Mouse (Mus musculus) embryo, embryonic 10.5 days (tissue): ENCODE data around the gene Gga3.

Source experiments
- DNase-seq: peaks from one replicate; pipeline ENCODE4 v3.0.0-alpha.2; 2015; ENCODE audit warnings: low spot score

The Gga3 gene

DNA sequence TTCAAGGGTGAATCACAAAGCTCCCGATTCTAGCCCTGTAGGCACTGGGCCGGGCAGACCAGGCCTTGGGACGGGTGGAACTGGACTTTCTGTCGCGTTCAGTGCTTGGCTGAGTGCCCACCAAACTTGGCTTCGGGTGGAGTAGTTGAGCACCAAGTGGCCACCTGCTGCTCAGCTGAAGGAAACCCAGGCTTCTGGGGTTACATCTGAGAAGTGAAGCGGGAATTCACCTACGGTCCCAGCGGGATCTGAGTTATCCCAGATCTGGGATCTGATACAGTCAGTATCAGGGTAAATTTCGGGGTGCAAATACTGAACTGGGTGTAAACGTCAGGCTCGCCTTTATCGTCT is 8.2 kb upstream of the Gga3 start:
- DNase-seq = no peak

DNA sequence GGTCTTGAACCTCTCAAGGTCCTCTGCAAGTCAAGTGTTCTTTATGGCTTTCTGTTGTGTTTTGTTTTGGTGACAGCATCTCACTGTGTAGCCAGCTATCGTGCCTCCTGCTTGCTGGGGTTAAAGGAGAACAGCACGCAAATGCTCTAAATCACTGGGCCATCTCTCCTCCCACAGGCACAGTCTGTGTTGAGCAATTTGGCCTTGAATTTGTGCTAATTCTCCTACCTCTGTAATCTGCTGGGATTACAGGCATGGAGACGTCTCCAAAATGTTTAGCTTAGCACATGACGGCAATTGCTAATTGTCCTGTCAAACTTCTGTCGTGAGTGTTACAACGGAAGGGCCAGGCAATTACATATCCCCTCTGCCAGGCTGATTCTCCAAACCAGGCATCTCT is 7.3 kb upstream of the Gga3 start:
- DNase-seq = no peak

DNA sequence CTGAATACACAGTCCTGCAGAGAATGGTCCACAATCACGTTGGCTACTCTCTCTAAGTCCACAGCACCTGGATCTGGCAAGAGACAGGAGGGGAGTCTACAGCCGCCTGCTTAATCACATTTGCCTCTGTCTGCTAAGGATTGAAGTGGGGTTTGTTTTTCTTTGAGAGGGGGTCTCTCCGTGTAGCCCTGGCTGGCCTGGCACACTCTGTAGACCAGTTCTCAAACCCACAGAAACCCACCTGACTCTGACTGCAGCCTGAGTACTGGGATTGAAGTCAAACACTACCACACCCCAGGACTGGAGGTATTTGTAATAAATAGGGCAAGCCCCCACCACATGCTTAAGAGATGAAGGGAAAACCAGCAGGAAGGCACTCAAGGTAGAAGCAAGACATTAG is 5.7 kb upstream of the Gga3 start:
- no peak for DNase-seq

DNA sequence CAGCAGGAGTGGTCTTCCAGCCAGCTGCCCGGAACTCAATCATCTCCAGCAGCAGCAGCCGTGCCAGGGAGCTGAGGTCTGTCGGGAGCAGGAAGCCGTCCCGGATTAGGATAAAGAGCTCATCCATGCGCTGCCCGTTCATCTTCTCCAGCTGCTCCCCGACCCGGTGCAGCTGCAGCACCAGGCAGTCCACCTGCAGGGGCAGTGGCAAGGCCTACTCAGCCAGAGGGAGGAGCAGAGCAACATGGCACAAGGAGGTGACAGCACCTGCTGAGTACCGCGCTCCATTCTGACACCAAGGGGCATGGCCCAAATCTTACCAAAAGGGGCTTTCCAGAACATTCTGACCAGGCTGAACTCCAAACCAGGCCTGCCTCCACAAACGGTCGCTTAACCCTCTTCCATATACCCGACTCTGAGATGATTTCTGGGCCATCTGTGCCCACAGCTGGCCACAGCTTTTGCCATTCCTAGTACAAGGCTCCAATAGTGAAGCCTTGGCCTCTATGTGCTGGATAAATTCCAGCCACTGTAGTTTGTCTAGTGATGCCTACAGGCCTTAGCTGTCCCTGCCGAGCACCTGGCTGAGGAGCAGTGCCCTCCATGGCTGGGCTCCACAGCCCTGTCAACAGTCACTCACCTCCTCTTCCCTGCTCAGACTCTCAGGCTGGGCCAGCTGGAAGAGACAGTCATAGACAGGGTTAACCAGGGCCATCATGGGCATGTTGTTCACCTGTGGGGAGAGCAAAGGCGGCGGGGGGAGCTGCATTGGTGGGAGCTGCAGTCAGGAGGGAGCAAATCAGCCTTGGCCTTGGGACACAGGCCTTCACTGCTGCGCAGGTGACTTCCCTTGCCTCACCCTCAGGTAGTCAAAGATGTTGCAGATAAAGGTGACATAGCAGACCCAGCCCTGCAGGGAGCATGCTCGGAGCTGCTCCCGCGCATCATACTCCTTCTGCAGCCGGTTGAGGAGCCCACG is 4.9 kb upstream of the Gga3 start:
- no peak for DNase-seq

DNA sequence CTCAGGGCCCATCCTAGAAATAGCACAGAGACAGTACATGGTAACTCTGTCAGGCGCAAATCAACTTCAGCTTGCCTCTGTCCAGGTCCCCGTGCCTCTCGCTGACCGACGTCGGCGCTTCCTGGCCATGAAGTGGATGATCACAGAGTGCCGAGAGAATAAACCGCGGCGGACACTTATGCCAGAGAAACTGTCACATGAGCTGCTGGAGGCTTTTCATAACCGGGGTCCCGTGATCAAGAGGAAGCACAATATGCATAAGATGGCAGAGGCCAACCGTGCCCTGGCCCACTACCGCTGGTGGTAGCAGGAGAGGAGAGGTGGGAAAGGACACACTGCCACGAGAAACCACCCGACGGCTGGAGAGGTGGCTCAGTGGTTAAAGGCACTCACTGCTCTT is 2.9 kb upstream of the Gga3 start:
- no peak for DNase-seq

DNA sequence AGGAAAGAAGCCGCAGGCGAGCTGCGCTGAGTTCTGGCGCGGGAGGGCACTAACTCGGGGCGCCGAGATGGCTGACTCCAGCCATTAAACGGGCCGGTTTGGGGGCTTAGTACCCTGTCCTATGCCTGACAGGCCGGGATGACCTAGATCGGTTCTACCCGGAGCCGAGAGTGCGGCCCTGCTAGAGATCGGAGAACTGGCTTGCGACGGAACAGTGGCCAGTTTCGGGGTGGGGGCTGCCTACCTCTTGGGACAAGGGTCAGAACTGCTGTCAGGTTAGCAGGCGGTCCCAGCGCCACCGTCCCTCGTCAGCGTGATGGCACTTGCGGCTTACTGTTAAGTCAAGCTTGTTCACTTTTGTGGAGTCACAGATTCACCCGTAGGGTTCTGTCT is 449 bp upstream of the Gga3 start:
- no peak for DNase-seq

- DNase-seq = peak; percentile 14
Observed at GRCm38 (mm10) chr11:115603128-115603475, 749 bp downstream of the Gga3 start.

DNA sequence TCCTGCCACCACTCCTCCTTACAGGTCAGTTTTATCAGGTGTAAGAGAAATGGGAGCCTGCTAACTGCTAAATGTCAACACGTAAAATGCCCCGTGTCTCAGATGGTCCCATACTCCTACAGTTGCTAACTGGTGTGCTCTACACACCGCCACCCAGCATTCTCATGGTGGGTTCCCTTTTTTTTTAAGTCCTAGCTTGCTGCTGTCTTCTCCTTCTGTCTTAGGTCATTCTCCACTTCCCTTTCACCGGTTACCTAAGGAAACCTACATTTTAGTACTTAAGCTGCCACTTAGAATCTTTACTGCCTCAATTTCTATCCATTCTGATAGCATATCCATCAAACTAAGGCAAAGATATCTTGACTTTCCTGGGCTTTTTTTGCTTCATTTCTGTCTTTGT is 2.7 kb downstream of the Gga3 start:
- no peak for DNase-seq

- no peak for DNase-seq
Observed at GRCm38 (mm10) chr11:115600743-115601142, 3.1 kb downstream of the Gga3 start.

DNA sequence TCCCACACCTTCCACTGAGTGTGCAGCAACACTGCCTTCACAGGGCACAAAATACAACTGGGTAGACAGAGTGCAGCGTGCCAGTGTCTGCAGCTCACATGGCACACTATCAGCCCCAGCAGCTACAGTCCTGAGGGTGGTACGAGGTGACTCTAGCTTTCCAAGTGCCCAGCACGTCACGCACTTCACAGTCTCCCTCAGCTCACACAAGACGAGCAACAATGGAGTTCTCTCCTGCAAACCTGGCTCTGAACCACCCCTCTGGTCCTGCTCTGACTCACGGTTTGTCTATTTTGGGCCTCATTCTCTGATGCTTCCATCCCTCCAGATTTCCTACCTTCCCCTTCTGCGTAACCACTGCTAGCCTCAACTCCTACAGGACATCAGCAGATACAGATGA is 4.1 kb downstream of the Gga3 start:
- no peak for DNase-seq

DNA sequence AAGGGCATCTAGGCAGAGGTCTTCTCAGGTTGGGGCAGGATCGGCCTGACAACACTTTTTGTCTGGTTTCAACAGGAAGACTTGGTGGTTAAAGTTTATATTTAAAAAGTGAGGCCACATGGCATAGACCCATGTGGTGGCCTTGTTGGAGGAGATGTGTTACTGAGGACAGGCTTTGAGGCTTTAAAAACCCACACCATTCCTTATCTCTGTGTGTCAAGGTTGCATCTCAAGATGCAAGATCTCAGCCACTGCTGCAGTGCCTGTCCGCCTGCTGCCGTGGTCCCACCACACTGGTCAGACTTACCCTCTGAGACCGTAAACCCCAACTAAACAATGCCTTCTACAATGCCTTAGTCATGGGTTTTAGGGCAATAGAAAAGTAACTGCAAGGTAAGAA is 5.5 kb downstream of the Gga3 start:
- no peak for DNase-seq

GRCm38 (mm10) chr11:115595209-115595608 is 8.6 kb downstream of the Gga3 start:
- DNase-seq = no peak

DNA sequence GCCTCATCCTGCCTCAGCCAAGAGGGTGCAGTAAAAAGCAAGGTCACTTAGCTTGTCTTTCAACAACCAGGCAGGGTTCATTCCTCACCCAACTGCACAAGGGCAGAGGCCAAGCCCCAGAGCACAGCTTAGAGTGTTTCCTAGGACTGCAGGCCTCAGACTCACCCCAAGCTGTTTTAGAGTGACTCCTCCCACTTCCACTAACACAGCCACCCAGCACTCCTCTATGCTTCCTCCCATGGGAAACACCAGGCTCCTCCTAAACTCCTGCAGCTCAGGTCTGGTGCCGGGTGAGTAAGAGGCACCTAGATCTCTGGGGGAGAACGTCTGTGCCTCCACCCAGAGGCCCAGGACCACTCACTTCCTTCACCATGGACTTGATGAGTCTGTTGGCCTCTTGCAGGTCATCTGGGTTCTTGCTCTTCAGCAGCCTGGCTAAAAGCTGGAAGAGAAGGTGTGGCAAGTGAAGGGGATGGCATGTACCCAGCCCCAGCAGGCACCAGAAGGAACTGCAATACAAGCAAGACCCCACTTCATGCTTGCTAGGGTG is 13.2 kb downstream of the Gga3 start:
- no peak for DNase-seq

DNA sequence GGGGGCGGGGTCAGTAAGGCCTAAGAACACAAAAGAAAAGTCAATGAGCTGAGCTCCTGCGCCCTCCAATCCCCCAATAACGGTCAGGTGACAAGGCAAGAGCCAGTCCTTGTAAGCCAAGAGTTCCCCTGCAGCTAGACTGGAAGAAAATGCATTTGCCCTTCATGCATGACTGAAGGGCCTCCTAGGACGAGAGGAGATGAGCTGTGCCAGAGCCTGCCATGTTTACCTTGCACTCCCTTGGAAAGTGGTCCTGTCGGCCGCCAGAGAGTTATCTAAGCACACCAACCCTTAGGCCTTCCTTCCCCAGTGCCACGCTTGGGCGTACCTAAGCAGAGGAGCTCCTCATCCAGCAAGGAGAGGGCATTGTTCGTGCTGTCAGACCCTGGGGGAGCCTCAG is 15.9 kb downstream of the Gga3 start:
- DNase-seq = no peak

DNA sequence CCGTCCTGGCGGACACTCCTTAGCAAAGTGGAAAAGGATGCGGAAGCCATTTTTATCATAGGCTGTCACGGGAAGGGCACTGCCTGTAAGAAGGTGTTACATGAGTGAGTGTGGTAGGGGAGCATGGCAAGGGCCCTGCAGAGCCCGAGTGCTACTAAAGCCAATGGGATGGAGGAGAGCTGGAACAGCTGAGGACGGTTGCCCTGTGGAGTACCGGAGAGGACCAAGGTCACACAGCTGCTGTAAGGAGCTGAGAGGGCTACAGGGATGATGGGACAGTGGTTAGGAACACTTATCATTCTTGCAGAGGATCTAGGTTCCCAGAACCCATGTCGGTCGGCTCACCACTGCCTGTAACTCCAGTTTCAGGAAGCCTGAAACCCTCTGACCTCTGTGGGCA is 17.4 kb downstream of the Gga3 start:
- no peak for DNase-seq

DNA sequence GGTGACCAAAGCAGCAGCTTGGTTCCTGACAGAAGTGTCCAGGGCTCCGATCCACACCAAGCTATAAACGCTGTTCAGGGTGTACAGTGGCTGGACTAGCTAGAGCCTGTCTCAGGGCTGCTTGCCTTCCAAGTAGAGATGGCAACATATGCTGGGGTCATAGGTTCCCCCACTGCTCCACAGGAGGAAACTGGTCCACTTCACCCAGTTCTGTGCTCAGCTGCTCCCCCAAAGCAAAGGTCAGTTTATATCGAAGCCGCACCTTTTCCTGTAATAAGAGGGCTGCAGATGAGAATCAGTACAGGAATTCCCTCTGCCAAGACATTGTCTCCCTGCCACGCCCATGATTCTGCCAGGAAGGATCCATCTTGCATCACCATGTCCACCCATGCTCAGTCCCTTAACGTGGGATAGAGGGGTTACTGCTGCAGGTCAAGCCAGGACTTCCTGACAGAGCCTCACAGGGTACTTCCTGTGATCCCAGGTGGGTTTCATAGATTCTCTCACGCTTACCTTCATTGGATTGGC is 18.2 kb downstream of the Gga3 start:
- DNase-seq = no peak

- DNase-seq = no peak
Observed at GRCm38 (mm10) chr11:115584376-115585073, 19.3 kb downstream of the Gga3 start.

- no peak for DNase-seq
Observed at GRCm38 (mm10) chr11:115582913-115583606, 20.8 kb downstream of the Gga3 start.

GRCm38 (mm10) chr11:115579080-115579479 is 24.8 kb downstream of the Gga3 start:
- DNase-seq = no peak

DNA sequence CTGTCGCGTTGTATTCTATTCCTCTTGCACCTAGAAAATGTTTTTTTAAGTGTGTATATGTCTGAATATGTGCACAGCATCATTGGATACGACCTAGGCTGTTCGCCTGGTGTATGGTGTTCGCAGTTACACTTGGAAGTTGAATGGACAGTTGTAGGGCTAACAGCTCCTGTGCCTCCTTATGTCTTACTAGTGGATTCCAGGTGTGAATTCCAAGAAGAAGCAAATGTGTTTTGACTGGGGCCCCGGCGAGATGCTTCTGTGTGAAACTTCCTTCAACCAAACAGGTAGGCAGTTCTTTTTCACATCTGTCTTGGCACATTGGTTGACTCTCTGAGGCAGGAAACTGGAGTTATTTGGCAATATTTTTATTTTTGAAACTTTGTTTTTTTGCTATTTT is 38.9 kb downstream of the Gga3 start:
- no peak for DNase-seq

GRCm38 (mm10) chr11:115564064-115564809 is 39.6 kb downstream of the Gga3 start, which contains the start of gene Nup85:
Nup85 (plus strand) TSS chr11:115564434.
- peak; percentile 98 for DNase-seq

GRCm38 (mm10) chr11:115563406-115563805 is 40.4 kb downstream of the Gga3 start:
- DNase-seq = peak; percentile 59
